Mouse (Mus musculus): ENCODE data around the gene Specc1. TPM values are rescaled to one million over a fixed set of nuclear protein-coding genes. Genes with fewer than 3 reads are reported as not detected.

Gene Specc1
- polyA plus RNA-seq, 1 experiment from 2014 or later: 15.3 TPM

GRCm38 (mm10) chr11:62022718-62023493 lies 66.3 kb downstream of the Specc1 start:
- no peaks in the 10 kb centered on the region for H3K9me3 ChIP-seq
- peaks cover 23% of the 10 kb centered on the region for H3K4me1 ChIP-seq
- 78% methylated on average over 8 of the region's 8 CpGs for WGBS
- peaks cover 7% of the 10 kb centered on the region; the same call in 1 of the 2 replicates for H3K27me3 ChIP-seq (replicated peaks; ENCODE audit: low read depth, poor library complexity, severe bottlenecking)
- 0 out of 2 replicates have a peak overlapping the region, but pooled peaks have one; percentile 25 for H3K27ac ChIP-seq (replicated peaks)
- no peak overlapping the region for H3K4me3 ChIP-seq
- DNase-seq (ENCODE audit: low spot score): no peak
- H3K36me3 ChIP-seq (replicated peaks): no peaks in the 10 kb centered on the region

GRCm38 (mm10) chr11:62023494-62024233 lies 67.1 kb downstream of the Specc1 start:
- Histone ChIP-seq H3K27ac (replicated peaks) (peak overlapping the region; percentile 54; the same call in 1 of the 2 replicates), H3K27me3 (replicated peaks; ENCODE audit: low read depth, poor library complexity, severe bottlenecking) (0 out of 2 replicates have a peak, but pooled peaks cover 3% of the 10 kb centered on the region), H3K36me3 (replicated peaks) (no peaks in the 10 kb centered on the region), H3K4me3 (no peak overlapping the region), H3K4me1 (peaks cover 23% of the 10 kb centered on the region), H3K9me3 (no peaks in the 10 kb centered on the region)
- no peak for DNase-seq (ENCODE audit: low spot score)
- WGBS: 79% methylated on average over 12 of the region's 12 CpGs

GRCm38 (mm10) chr11:62024234-62024601 lies 67.7 kb downstream of the Specc1 start:
- H3K4me3 ChIP-seq: no peak overlapping the region
- peaks cover 25% of the 10 kb centered on the region for H3K4me1 ChIP-seq
- H3K9me3 ChIP-seq: no peaks in the 10 kb centered on the region
- no peak for DNase-seq (ENCODE audit: low spot score)
- H3K36me3 ChIP-seq (replicated peaks): no peaks in the 10 kb centered on the region
- H3K27me3 ChIP-seq (replicated peaks; ENCODE audit: low read depth, poor library complexity, severe bottlenecking): peaks cover 3% of the 10 kb centered on the region; the same call in 1 of the 2 replicates
- H3K27ac ChIP-seq (replicated peaks): peak overlapping the region; percentile 54; the same call in 1 of the 2 replicates
- 53% methylated on average over 8 of the region's 8 CpGs for WGBS

DNA sequence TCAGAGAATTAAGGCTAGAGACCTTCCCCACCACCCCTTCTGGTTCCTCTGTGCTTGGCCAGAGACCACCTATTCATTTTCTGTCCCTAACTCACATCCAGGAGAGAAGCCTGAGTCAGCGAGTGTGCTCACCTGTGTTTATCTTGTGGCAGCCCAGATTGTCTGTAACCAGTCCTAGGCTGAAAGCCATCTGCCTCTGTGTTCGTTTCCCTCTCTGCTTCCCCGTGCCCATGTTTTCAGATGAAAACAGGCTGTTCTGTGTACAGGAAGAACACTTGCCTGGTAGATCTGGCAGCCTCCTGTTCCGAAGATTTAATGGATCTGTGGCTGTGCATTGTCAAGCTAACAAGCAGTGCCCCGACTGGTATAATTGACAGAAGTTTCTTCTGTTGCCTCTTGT lies 68.4 kb downstream of the Specc1 start:
- Histone ChIP-seq H3K9me3 (no peaks in the 10 kb centered on the region), H3K27ac (replicated peaks) (no peak overlapping the region), H3K27me3 (replicated peaks; ENCODE audit: low read depth, poor library complexity, severe bottlenecking) (no peaks in the 10 kb centered on the region; the same call in 1 of the 2 replicates), H3K4me3 (no peak overlapping the region), H3K36me3 (replicated peaks) (no peaks in the 10 kb centered on the region), H3K4me1 (peaks cover 30% of the 10 kb centered on the region)
- WGBS: 71% methylated on average over 5 of the region's 5 CpGs
- DNase-seq (ENCODE audit: low spot score): no peak

- Histone ChIP-seq H3K27me3 (replicated peaks; ENCODE audit: low read depth, poor library complexity, severe bottlenecking) (peaks cover 3% of the 10 kb centered on the region; the same call in 1 of the 2 replicates), H3K4me3 (no peak overlapping the region), H3K4me1 (peaks cover 30% of the 10 kb centered on the region), H3K27ac (replicated peaks) (no peak overlapping the region), H3K9me3 (no peaks in the 10 kb centered on the region), H3K36me3 (replicated peaks) (no peaks in the 10 kb centered on the region)
- 86% methylated on average over 2 of the region's 2 CpGs for WGBS
- no peak for DNase-seq (ENCODE audit: low spot score)
Observed at GRCm38 (mm10) chr11:62025770-62026169, 69.2 kb downstream of the Specc1 start.

GRCm38 (mm10) chr11:62026345-62026815 lies 69.8 kb downstream of the Specc1 start:
- Histone ChIP-seq H3K4me1 (peaks cover 30% of the 10 kb centered on the region), H3K27ac (replicated peaks) (no peak overlapping the region), H3K9me3 (no peaks in the 10 kb centered on the region), H3K4me3 (no peak overlapping the region), H3K27me3 (replicated peaks; ENCODE audit: low read depth, poor library complexity, severe bottlenecking) (peaks cover 3% of the 10 kb centered on the region; the same call in 1 of the 2 replicates), H3K36me3 (replicated peaks) (no peaks in the 10 kb centered on the region)
- no peak for DNase-seq (ENCODE audit: low spot score)
- WGBS: 89% methylated on average over 4 of the region's 4 CpGs

GRCm38 (mm10) chr11:62027271-62027670 lies 70.7 kb downstream of the Specc1 start:
- no peak overlapping the region for H3K4me3 ChIP-seq
- no peak for DNase-seq (ENCODE audit: low spot score)
- H3K27me3 ChIP-seq (replicated peaks; ENCODE audit: low read depth, poor library complexity, severe bottlenecking): peaks cover 3% of the 10 kb centered on the region; the same call in 1 of the 2 replicates
- H3K9me3 ChIP-seq: no peaks in the 10 kb centered on the region
- 82% methylated on average over 6 of the region's 6 CpGs for WGBS
- H3K4me1 ChIP-seq: peaks cover 30% of the 10 kb centered on the region
- H3K27ac ChIP-seq (replicated peaks): no peak overlapping the region
- no peaks in the 10 kb centered on the region for H3K36me3 ChIP-seq (replicated peaks)

- DNase-seq (ENCODE audit: low spot score): no peak
- peaks cover 30% of the 10 kb centered on the region for H3K4me1 ChIP-seq
- H3K27ac ChIP-seq (replicated peaks): no peak overlapping the region
- 77% methylated on average over 2 of the region's 2 CpGs for WGBS
- H3K9me3 ChIP-seq: no peaks in the 10 kb centered on the region
- H3K27me3 ChIP-seq (replicated peaks; ENCODE audit: low read depth, poor library complexity, severe bottlenecking): peaks cover 3% of the 10 kb centered on the region; the same call in 1 of the 2 replicates
- no peak overlapping the region for H3K4me3 ChIP-seq
- no peaks in the 10 kb centered on the region for H3K36me3 ChIP-seq (replicated peaks)
Observed at GRCm38 (mm10) chr11:62027705-62028104, 71.1 kb downstream of the Specc1 start.

GRCm38 (mm10) chr11:62029171-62029570 lies 72.6 kb downstream of the Specc1 start:
- Histone ChIP-seq H3K27ac (replicated peaks) (no peak overlapping the region), H3K9me3 (no peaks in the 10 kb centered on the region), H3K4me1 (peaks cover 16% of the 10 kb centered on the region), H3K27me3 (replicated peaks; ENCODE audit: low read depth, poor library complexity, severe bottlenecking) (peaks cover 3% of the 10 kb centered on the region; the same call in 1 of the 2 replicates), H3K4me3 (no peak overlapping the region), H3K36me3 (replicated peaks) (no peaks in the 10 kb centered on the region)
- WGBS: 85% methylated on average over 9 of the region's 9 CpGs
- DNase-seq (ENCODE audit: low spot score): no peak

DNA sequence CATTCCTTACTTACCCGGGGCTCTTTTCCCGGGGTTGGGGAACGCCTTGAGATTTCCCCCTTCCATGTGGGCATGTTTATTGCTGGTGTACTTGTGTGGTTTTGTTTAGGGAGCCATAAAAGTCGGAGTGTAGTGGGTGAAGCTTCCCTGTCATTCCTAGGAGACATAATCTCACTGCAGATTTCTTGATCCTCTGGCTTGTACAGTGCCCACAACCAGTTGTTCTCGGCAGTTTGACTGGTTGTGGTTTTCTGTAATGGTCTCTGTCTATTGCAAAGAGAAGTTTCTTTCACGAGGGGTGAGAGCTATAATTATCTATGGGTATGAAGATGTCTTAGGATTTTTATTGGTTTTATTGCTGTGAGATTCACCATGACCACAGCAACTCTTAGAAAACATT lies 78.0 kb downstream of the Specc1 start:
- H3K9me3 ChIP-seq: no peaks in the 10 kb centered on the region
- no peaks in the 10 kb centered on the region for H3K36me3 ChIP-seq (replicated peaks)
- no peak overlapping the region for H3K4me3 ChIP-seq
- peaks cover 2% of the 10 kb centered on the region; the same call in 1 of the 2 replicates for H3K4me1 ChIP-seq
- 0 out of 2 replicates have a peak, but pooled peaks cover 3% of the 10 kb centered on the region for H3K27me3 ChIP-seq (replicated peaks; ENCODE audit: low read depth, poor library complexity, severe bottlenecking)
- DNase-seq (ENCODE audit: low spot score): no peak
- WGBS: 78% methylated on average over 6 of the region's 6 CpGs
- no peak overlapping the region for H3K27ac ChIP-seq (replicated peaks)

DNA sequence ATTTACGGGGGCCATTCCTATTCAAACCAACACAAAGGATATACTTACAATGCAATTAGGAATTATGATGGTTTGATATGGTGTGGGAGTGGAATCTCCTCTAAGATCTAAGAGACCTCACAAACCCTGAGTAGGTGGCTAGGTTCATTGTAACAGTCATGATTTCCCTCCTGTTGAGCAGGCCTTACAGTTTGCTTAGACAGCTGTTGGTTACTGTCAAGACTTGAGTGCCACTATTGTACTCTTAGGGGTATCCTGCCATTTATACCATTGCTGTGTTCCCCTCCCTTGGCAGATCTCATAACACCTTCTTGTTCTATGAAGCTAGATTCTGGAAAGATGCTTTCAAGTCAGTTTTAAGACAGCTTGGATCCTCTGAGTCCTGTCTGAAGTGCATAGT lies 78.7 kb downstream of the Specc1 start:
- Histone ChIP-seq H3K4me3 (no peak overlapping the region), H3K27me3 (replicated peaks; ENCODE audit: low read depth, poor library complexity, severe bottlenecking) (0 out of 2 replicates have a peak, but pooled peaks cover 3% of the 10 kb centered on the region), H3K9me3 (no peaks in the 10 kb centered on the region), H3K27ac (replicated peaks) (no peak overlapping the region), H3K4me1 (no peaks in the 10 kb centered on the region), H3K36me3 (replicated peaks) (no peaks in the 10 kb centered on the region)
- no peak for DNase-seq (ENCODE audit: low spot score)
- WGBS: 94% methylated on average over 1 of the region's 1 CpGs

DNA sequence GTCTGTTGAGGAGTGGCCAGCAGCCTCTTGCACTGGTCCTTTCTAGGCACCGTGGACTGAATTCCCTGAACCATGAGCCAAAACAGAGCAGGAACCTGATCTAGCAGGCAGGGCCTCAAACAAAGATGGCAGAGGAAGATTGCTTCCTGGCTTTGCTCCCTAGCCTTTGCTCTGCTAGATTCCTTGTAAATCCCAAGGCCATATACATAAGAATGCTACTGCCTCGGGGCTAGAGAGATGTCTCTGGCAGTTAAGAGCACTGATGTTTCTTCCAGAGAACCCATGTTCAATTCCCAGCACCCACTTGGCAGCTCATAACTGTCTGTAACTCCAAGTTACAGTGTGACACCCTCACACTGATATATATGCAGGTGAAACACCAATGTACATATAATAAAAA lies 83.6 kb downstream of the Specc1 start:
- Histone ChIP-seq H3K4me1 (no peaks in the 10 kb centered on the region), H3K4me3 (no peak overlapping the region), H3K27ac (replicated peaks) (no peak overlapping the region), H3K27me3 (replicated peaks; ENCODE audit: low read depth, poor library complexity, severe bottlenecking) (no peaks in the 10 kb centered on the region), H3K9me3 (no peaks in the 10 kb centered on the region), H3K36me3 (replicated peaks) (no peaks in the 10 kb centered on the region)
- WGBS: 71% methylated on average over 2 of the region's 2 CpGs
- no peak for DNase-seq (ENCODE audit: low spot score)
